Mouse (Mus musculus): ENCODE measurements around the gene Hyal1. TPM values are rescaled to one million over a fixed set of nuclear protein-coding genes. Genes with fewer than 3 reads are reported as not detected.

The Hyal1 gene
- total and polyA plus RNA-seq, 3 experiments: 0.40 to 0.59 TPM; not detected in 1

DNA sequence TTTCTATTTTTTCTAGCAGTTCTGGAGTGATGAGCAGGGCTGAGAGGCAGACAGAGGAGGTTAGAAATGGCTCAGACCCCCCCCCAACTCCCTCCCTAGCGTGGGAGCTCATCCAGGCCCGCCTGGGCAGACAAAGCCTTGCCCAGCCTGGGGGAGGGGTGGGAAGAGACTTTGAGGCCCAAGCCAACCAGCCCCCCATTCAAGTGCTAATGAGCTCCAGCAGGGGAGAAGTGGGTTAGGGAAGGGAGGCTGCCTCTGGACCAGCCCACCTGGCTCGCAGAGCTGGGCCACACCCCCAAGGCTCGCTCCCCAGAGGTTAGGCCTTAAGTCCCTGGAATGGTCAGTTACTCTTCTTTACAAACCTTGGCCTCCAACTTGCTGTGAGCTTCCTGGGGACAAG lies 53.8 kb downstream of the Hyal1 start:
- no peaks in the 10 kb centered on the region for H3K9me3 ChIP-seq (replicated peaks; ENCODE audit: low read length)
- no peak overlapping the region; the same call in 1 of the 2 replicates for H3K27ac ChIP-seq (ENCODE audit: insufficient read depth, low read depth)

More for the DNA sequence above, 53.8 kb downstream of the Hyal1 start:
- peaks cover 81% of the 10 kb centered on the region for H3K79me2 ChIP-seq (replicated peaks; ENCODE audit: control insufficient read depth, extremely low read depth, insufficient read depth, poor library complexity, severe bottlenecking)
- peak overlapping the region; percentile 39; the same call in 1 of the 2 replicates for H3K9ac ChIP-seq (ENCODE audit: insufficient read depth, low read depth)
- dilution Hi-C loops (cut with MboI; ENCODE audit: extremely low pct_ligation_motif_present, extremely low pct_unique_long_range_greater_than_20kb, low sequenced_read_pairs) (no loop called here), in situ Hi-C loops (cut with MboI; ENCODE audit: low pct_ligation_motif_present, low pct_unique_long_range_greater_than_20kb, low sequenced_read_pairs) (no loop called here)
- no peak overlapping the region for H3K4me3 ChIP-seq (replicated peaks in 1 of 3; ENCODE audit: low read depth in 2 of 3, low read length in 2 of 3, poor library complexity in 1 of 3)
- DNase-seq (ENCODE audit: extremely low read depth): no peak
- TF ChIP-seq ZNF384 (IDR thresholded peaks at IDR 0.05; ENCODE audit: low read depth, low read length) (no peak), UBTF (IDR thresholded peaks at IDR 0.05; ENCODE audit: low read depth, low read length) (no peak), ELF1 (IDR thresholded peaks at IDR 0.05; ENCODE audit: low read depth, low read length) (no peak), TBP (conservative IDR thresholded peaks at IDR 0.05; ENCODE audit: low read depth, low read length) (no peak), POLR2A (IDR thresholded peaks at IDR 0.05; ENCODE audit: low read depth, low read length) (no peak), SMC3 (IDR thresholded peaks at IDR 0.05; ENCODE audit: low read depth, low read length) (no peak), SIN3A (IDR thresholded peaks at IDR 0.05; ENCODE audit: low read length) (no peak), USF1 (IDR thresholded peaks at IDR 0.05; ENCODE audit: low read depth, low read length) (no peak)
- H3K36me3 ChIP-seq (replicated peaks in 1 of 2; ENCODE audit: control insufficient read depth in 1 of 2, insufficient read depth in 1 of 2, low read length in 1 of 2): peaks cover 17 to 52% of the 10 kb centered on the region in 2 experiments
- no peaks in the 10 kb centered on the region for H3K27me3 ChIP-seq (replicated peaks)
- H3K4me1 ChIP-seq (ENCODE audit: control insufficient read depth in 1 of 2, insufficient read depth in 2 of 2): peaks cover 26 to 69% of the 10 kb centered on the region in 2 experiments
- no peak overlapping the region for H3K4me2 ChIP-seq (ENCODE audit: insufficient read depth, low read depth, poor library complexity, severe bottlenecking)

Other genes with a start within 250 kb of the Hyal1 start
- 12.2 and 20.5 TPM in 2 replicates for gene Hemk1, start 238.6 kb upstream of the Hyal1 start, total RNA-seq (2012; rRNA removed)
- gene Hemk1, start 238.6 kb upstream of the Hyal1 start, total RNA-seq (2014; rRNA removed): 10.8 and 12.1 TPM in 2 replicates
- gene Hemk1, start 238.6 kb upstream of the Hyal1 start, polyA plus RNA-seq (2012; ENCODE audit: insufficient read length, low read depth): 11.9 TPM in 2 replicates
- gene 6430571L13Rik, start 236.3 kb upstream of the Hyal1 start, total RNA-seq (2012; rRNA removed): 0.34 and 0.72 TPM in 2 replicates
- 0.11 TPM in 1 of 2 replicates, not detected in the other for gene 6430571L13Rik, start 236.3 kb upstream of the Hyal1 start, total RNA-seq (2014; rRNA removed)
- 0.09 and 0.10 TPM in 2 replicates for gene 6430571L13Rik, start 236.3 kb upstream of the Hyal1 start, polyA plus RNA-seq (2012; ENCODE audit: insufficient read length, low read depth)
- 0.04 TPM in 1 of 2 replicates, not detected in the other for gene Cacna2d2, start 177.3 kb upstream of the Hyal1 start, total RNA-seq (2012; rRNA removed)
- gene Cacna2d2, start 177.3 kb upstream of the Hyal1 start, total RNA-seq (2014; rRNA removed): not detected in 2 replicates
- gene Cacna2d2, start 177.3 kb upstream of the Hyal1 start, polyA plus RNA-seq (2012; ENCODE audit: insufficient read length, low read depth): not detected in 2 replicates
- 17.9 TPM in 2 replicates for gene Tmem115, start 43.0 kb upstream of the Hyal1 start, total RNA-seq (2012; rRNA removed)
- 10.0 and 13.0 TPM in 2 replicates for gene Tmem115, start 43.0 kb upstream of the Hyal1 start, total RNA-seq (2014; rRNA removed)
- 11.3 and 12.6 TPM in 2 replicates for gene Tmem115, start 43.0 kb upstream of the Hyal1 start, polyA plus RNA-seq (2012; ENCODE audit: insufficient read length, low read depth)
- 37.8 and 45.9 TPM in 2 replicates for gene Cyb561d2, start 34.7 kb upstream of the Hyal1 start, total RNA-seq (2012; rRNA removed)
- gene Cyb561d2, start 34.7 kb upstream of the Hyal1 start, total RNA-seq (2014; rRNA removed): 29.2 and 35.7 TPM in 2 replicates
- gene Cyb561d2, start 34.7 kb upstream of the Hyal1 start, polyA plus RNA-seq (2012; ENCODE audit: insufficient read length, low read depth): 23.6 and 23.8 TPM in 2 replicates
- 28.0 and 31.4 TPM in 2 replicates for gene Nprl2, start 34.7 kb upstream of the Hyal1 start, total RNA-seq (2012; rRNA removed)
- gene Nprl2, start 34.7 kb upstream of the Hyal1 start, total RNA-seq (2014; rRNA removed): 16.3 and 19.4 TPM in 2 replicates
- 10.8 and 12.6 TPM in 2 replicates for gene Nprl2, start 34.7 kb upstream of the Hyal1 start, polyA plus RNA-seq (2012; ENCODE audit: insufficient read length, low read depth)
- gene Zmynd10, start 29.6 kb upstream of the Hyal1 start, total RNA-seq (2012; rRNA removed): 0.34 TPM in 1 of 2 replicates, not detected in the other
- not detected in 2 replicates for gene Zmynd10, start 29.6 kb upstream of the Hyal1 start, total RNA-seq (2014; rRNA removed)
- gene Zmynd10, start 29.6 kb upstream of the Hyal1 start, polyA plus RNA-seq (2012; ENCODE audit: insufficient read length, low read depth): 0.63 TPM in 1 of 2 replicates, not detected in the other
- 17.7 and 18.5 TPM in 2 replicates for gene Rassf1, start 25.4 kb upstream of the Hyal1 start, total RNA-seq (2012; rRNA removed)
- 15.3 and 15.9 TPM in 2 replicates for gene Rassf1, start 25.4 kb upstream of the Hyal1 start, total RNA-seq (2014; rRNA removed)
- gene Rassf1, start 25.4 kb upstream of the Hyal1 start, polyA plus RNA-seq (2012; ENCODE audit: insufficient read length, low read depth): 11.6 and 12.2 TPM in 2 replicates
- gene Tusc2, start 13.7 kb upstream of the Hyal1 start, total RNA-seq (2012; rRNA removed): 23.0 and 31.5 TPM in 2 replicates
- gene Tusc2, start 13.7 kb upstream of the Hyal1 start, total RNA-seq (2014; rRNA removed): 30.8 and 33.3 TPM in 2 replicates
- 39.1 and 39.2 TPM in 2 replicates for gene Tusc2, start 13.7 kb upstream of the Hyal1 start, polyA plus RNA-seq (2012; ENCODE audit: insufficient read length, low read depth)
- gene Hyal2, start 9.0 kb upstream of the Hyal1 start, total RNA-seq (2012; rRNA removed): 26.8 and 31.8 TPM in 2 replicates
- gene Hyal2, start 9.0 kb upstream of the Hyal1 start, total RNA-seq (2014; rRNA removed): 14.6 and 16.4 TPM in 2 replicates
- 23.0 and 30.9 TPM in 2 replicates for gene Hyal2, start 9.0 kb upstream of the Hyal1 start, polyA plus RNA-seq (2012; ENCODE audit: insufficient read length, low read depth)
- gene Naa80, start 2.0 kb downstream of the Hyal1 start, total RNA-seq (2012; rRNA removed): 4.4 and 4.8 TPM in 2 replicates
- 0.70 and 1.7 TPM in 2 replicates for gene Naa80, start 2.0 kb downstream of the Hyal1 start, total RNA-seq (2014; rRNA removed)
- 5.5 and 9.3 TPM in 2 replicates for gene Naa80, start 2.0 kb downstream of the Hyal1 start, polyA plus RNA-seq (2012; ENCODE audit: insufficient read length, low read depth)
- gene Hyal3, start 3.9 kb downstream of the Hyal1 start, total RNA-seq (2012; rRNA removed): 0.13 TPM in 1 of 2 replicates, not detected in the other
- gene Hyal3, start 3.9 kb downstream of the Hyal1 start, total RNA-seq (2014; rRNA removed): 0.12 TPM in 1 of 2 replicates, not detected in the other
- gene Hyal3, start 3.9 kb downstream of the Hyal1 start, polyA plus RNA-seq (2012; ENCODE audit: insufficient read length, low read depth): 0.14 and 0.21 TPM in 2 replicates
- 91.3 and 101 TPM in 2 replicates for gene Ifrd2, start 10.7 kb downstream of the Hyal1 start, total RNA-seq (2012; rRNA removed)
- gene Ifrd2, start 10.7 kb downstream of the Hyal1 start, total RNA-seq (2014; rRNA removed): 57.7 and 62.8 TPM in 2 replicates
- 127 and 143 TPM in 2 replicates for gene Ifrd2, start 10.7 kb downstream of the Hyal1 start, polyA plus RNA-seq (2012; ENCODE audit: insufficient read length, low read depth)
- gene Sema3b, start 32.3 kb downstream of the Hyal1 start, total RNA-seq (2012; rRNA removed): 7.4 and 11.6 TPM in 2 replicates
- gene Sema3b, start 32.3 kb downstream of the Hyal1 start, total RNA-seq (2014; rRNA removed): 8.0 and 8.2 TPM in 2 replicates
- 4.3 and 4.7 TPM in 2 replicates for gene Sema3b, start 32.3 kb downstream of the Hyal1 start, polyA plus RNA-seq (2012; ENCODE audit: insufficient read length, low read depth)
- gene Gnai2, start 58.4 kb downstream of the Hyal1 start, total RNA-seq (2012; rRNA removed): 154 and 160 TPM in 2 replicates
- gene Gnai2, start 58.4 kb downstream of the Hyal1 start, total RNA-seq (2014; rRNA removed): 86.2 and 98.2 TPM in 2 replicates
- gene Gnai2, start 58.4 kb downstream of the Hyal1 start, polyA plus RNA-seq (2012; ENCODE audit: insufficient read length, low read depth): 262 and 286 TPM in 2 replicates
- gene Slc38a3, start 92.6 kb downstream of the Hyal1 start, total RNA-seq (2012; rRNA removed): 0.04 TPM in 1 of 2 replicates, not detected in the other
- not detected in 2 replicates for gene Slc38a3, start 92.6 kb downstream of the Hyal1 start, total RNA-seq (2014; rRNA removed)
- not detected in 2 replicates for gene Slc38a3, start 92.6 kb downstream of the Hyal1 start, polyA plus RNA-seq (2012; ENCODE audit: insufficient read length, low read depth)
- gene Gnat1, start 102.8 kb downstream of the Hyal1 start, total RNA-seq (2012; rRNA removed): not detected in 2 replicates
- not detected in 2 replicates for gene Gnat1, start 102.8 kb downstream of the Hyal1 start, total RNA-seq (2014; rRNA removed)
- 2.0 and 3.0 TPM in 2 replicates for gene Gnat1, start 102.8 kb downstream of the Hyal1 start, polyA plus RNA-seq (2012; ENCODE audit: insufficient read length, low read depth)
- 0.50 and 1.1 TPM in 2 replicates for gene Sema3f, start 133.5 kb downstream of the Hyal1 start, total RNA-seq (2012; rRNA removed)
- 0.24 TPM in 1 of 2 replicates, not detected in the other for gene Sema3f, start 133.5 kb downstream of the Hyal1 start, total RNA-seq (2014; rRNA removed)
- gene Sema3f, start 133.5 kb downstream of the Hyal1 start, polyA plus RNA-seq (2012; ENCODE audit: insufficient read length, low read depth): 0.36 and 1.6 TPM in 2 replicates
- 67.6 and 74.5 TPM in 2 replicates for gene Rbm5, start 194.1 kb downstream of the Hyal1 start, total RNA-seq (2012; rRNA removed)
- gene Rbm5, start 194.1 kb downstream of the Hyal1 start, total RNA-seq (2014; rRNA removed): 83.6 and 85.3 TPM in 2 replicates
- 83.6 and 92.8 TPM in 2 replicates for gene Rbm5, start 194.1 kb downstream of the Hyal1 start, polyA plus RNA-seq (2012; ENCODE audit: insufficient read length, low read depth)